Mouse (Mus musculus): Measurements from ENCODE around the gene Tyk2. TPM values are rescaled to one million over a fixed set of nuclear protein-coding genes. Genes with fewer than 3 reads are reported as not detected.

The Tyk2 gene
- total RNA-seq, 1 experiment = 16.8 TPM

DNA sequence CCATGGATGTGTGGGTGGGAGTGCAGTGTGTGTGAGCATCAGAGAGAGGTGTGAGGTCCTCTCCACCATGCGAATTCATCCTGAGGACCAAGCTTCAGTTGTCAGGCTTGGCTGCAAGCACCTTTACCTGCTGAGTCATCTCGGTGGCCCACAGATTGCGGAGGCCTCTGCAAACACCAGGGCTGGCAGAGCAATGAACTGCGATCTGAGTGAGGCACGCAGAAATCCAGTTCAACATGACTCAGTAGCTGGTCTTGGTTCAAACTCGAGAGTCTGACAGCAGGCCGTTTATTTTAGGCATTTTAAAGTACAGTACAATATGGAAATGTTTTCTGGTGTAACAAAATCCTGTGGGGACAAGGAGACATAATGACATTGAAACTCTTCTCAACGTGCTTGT is 33.2 kb downstream of the Tyk2 start:
- H3K4me3 ChIP-seq (ENCODE audit: insufficient read depth in 1 of 2, low read depth in 1 of 2, low read length in 2 of 2, poor library complexity in 1 of 2, severe bottlenecking in 1 of 2) = no peak overlapping the region
- peaks cover 0 to 15% of the 10 kb centered on the region in 2 experiments; a peak in 2 of 4 replicates for H3K4me1 ChIP-seq (ENCODE audit: control insufficient read depth in 2 of 2, insufficient read depth in 2 of 2, low read length in 2 of 2, poor library complexity in 1 of 2)
- in situ Hi-C loops (cut with MboI; ENCODE audit: low sequenced_read_pairs in 2 of 2, unreplicated experiment in 2 of 2) = no loop called here
- no peaks in the 10 kb centered on the region for H3K9me3 ChIP-seq (ENCODE audit: control insufficient read depth, insufficient read depth, low read depth, low read length)
- H3K36me3 ChIP-seq (ENCODE audit: control insufficient read depth, insufficient read depth, low read length, poor library complexity, severe bottlenecking) = peaks cover 3% of the 10 kb centered on the region; the same call in 1 of the 2 replicates
- no peak overlapping the region for H3K9ac ChIP-seq (ENCODE audit: insufficient read depth, low read depth, low read length, poor library complexity, severe bottlenecking)
- no peak for TF ChIP-seq HCFC1 (IDR thresholded peaks at IDR 0.05; ENCODE audit: borderline replicate concordance, insufficient read depth, low read length)
- no peak for TF ChIP-seq ZC3H11A (IDR thresholded peaks at IDR 0.05; ENCODE audit: borderline replicate concordance, low read depth, low read length)
- no peak for TF ChIP-seq CHD2 (IDR thresholded peaks at IDR 0.05; ENCODE audit: low read depth, low read length)
- TF ChIP-seq ZNF384 (IDR thresholded peaks at IDR 0.05; ENCODE audit: low read depth, low read length) = no peak
- TF ChIP-seq MAFK (IDR thresholded peaks at IDR 0.05; ENCODE audit: insufficient read depth, low read depth, low read length) = no peak
- H3K27ac ChIP-seq (ENCODE audit: insufficient read depth, low read depth, low read length, poor library complexity, severe bottlenecking) = no peak overlapping the region
- DNase-seq (ENCODE audit: low read depth, low spot score) = no peak

DNA sequence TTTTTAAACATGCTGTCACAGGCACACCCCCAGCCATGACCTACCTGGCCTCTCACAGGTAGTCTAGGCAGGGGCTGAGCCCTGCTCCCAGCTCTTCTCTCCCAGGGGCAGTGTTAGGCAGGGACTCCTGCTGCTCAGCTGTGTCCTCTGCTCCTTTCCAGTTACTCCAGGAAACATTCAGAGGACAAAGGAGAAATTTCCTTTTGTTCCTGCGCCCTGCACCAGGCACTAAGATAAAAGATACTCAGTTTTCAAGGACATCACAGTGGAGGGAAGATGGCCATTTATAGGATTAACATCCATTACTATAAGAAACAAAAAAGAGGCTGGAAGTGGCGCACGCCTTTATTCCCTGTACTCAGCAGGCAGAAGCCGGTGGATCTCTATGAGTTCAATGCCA is 35.1 kb downstream of the Tyk2 start:
- H3K36me3 ChIP-seq (ENCODE audit: control insufficient read depth, insufficient read depth, low read length, poor library complexity, severe bottlenecking) = peaks cover 3% of the 10 kb centered on the region; the same call in 1 of the 2 replicates
- no peak overlapping the region for H3K4me3 ChIP-seq (ENCODE audit: insufficient read depth in 1 of 2, low read depth in 1 of 2, low read length in 2 of 2, poor library complexity in 1 of 2, severe bottlenecking in 1 of 2)
- H3K4me1 ChIP-seq (ENCODE audit: control insufficient read depth in 2 of 2, insufficient read depth in 2 of 2, low read length in 2 of 2, poor library complexity in 1 of 2) = peaks cover 2 to 15% of the 10 kb centered on the region in 2 experiments; a peak in 3 of 4 replicates
- no peak overlapping the region for H3K27ac ChIP-seq (ENCODE audit: insufficient read depth, low read depth, low read length, poor library complexity, severe bottlenecking)
- H3K9ac ChIP-seq (ENCODE audit: insufficient read depth, low read depth, low read length, poor library complexity, severe bottlenecking) = no peak overlapping the region
- H3K9me3 ChIP-seq (ENCODE audit: control insufficient read depth, insufficient read depth, low read depth, low read length) = no peaks in the 10 kb centered on the region
- in situ Hi-C loops (cut with MboI; ENCODE audit: low sequenced_read_pairs in 2 of 2, unreplicated experiment in 2 of 2) = no loop called here
- no peak for TF ChIP-seq HCFC1 (IDR thresholded peaks at IDR 0.05; ENCODE audit: borderline replicate concordance, insufficient read depth, low read length)
- no peak for TF ChIP-seq ZC3H11A (IDR thresholded peaks at IDR 0.05; ENCODE audit: borderline replicate concordance, low read depth, low read length)
- TF ChIP-seq ZNF384 (IDR thresholded peaks at IDR 0.05; ENCODE audit: low read depth, low read length) = no peak
- no peak for TF ChIP-seq CHD2 (IDR thresholded peaks at IDR 0.05; ENCODE audit: low read depth, low read length)
- no peak for TF ChIP-seq MAFK (IDR thresholded peaks at IDR 0.05; ENCODE audit: insufficient read depth, low read depth, low read length)
- no peak for DNase-seq (ENCODE audit: low read depth, low spot score)

DNA sequence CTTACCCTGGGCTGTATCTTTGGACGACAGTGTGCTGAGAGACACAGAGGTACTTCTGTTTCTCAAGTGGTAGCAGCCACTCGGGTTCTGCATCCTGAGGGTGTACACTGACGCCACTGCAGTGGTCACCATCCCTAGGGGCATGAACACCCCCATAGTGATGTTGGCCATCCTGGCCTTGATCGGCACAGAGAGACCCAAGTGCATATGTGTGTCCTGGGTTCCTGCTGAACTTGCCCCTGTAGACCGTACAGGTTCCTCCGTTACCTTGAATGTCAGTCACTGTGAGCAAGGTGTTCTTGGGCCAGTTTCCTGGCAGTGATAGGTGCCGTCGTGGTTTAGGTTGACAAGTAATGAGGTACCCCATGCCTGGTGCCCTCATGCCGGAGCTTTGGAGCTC is 37.6 kb downstream of the Tyk2 start:
- no peak for DNase-seq (ENCODE audit: low read depth, low spot score)
- no peak for TF ChIP-seq MAFK (IDR thresholded peaks at IDR 0.05; ENCODE audit: insufficient read depth, low read depth, low read length)
- TF ChIP-seq ZNF384 (IDR thresholded peaks at IDR 0.05; ENCODE audit: low read depth, low read length) = no peak
- no peak for TF ChIP-seq HCFC1 (IDR thresholded peaks at IDR 0.05; ENCODE audit: borderline replicate concordance, insufficient read depth, low read length)
- TF ChIP-seq CHD2 (IDR thresholded peaks at IDR 0.05; ENCODE audit: low read depth, low read length) = no peak
- no peak for TF ChIP-seq ZC3H11A (IDR thresholded peaks at IDR 0.05; ENCODE audit: borderline replicate concordance, low read depth, low read length)
- in situ Hi-C loops (cut with MboI; ENCODE audit: low sequenced_read_pairs in 2 of 2, unreplicated experiment in 2 of 2) = no loop called here

DNA sequence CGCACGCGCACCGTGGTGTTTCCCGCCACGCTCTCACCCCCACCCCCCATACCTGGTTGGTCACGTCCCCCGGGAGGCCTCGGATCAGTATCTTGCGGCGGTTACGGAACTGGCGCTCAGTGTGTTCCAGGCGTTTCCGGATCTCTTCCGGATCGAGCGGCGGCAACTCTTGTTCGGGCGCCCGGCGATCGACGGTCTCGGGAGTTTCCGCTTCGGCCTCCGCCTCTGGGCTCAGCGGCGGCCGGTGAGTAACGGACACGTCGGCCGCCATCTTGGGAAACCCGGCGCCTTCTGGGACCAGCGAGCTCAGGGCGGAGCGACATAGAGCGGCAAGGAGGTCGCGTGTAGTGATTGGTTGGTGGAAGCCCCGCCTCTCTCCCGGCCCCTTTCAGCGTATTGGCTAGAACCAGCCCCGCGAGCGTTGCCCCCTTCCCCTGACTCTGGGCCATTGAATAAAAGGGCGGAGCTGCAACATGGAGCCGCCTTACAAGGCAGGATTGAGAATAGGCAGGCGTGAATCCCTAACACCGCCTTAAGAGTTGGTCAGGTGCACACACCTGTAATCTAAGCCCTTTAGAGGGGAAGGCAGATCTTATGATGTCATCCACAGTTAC is 39.2 kb downstream of the Tyk2 start, which contains the start of the genes Gm38431 and Raver1:
Gene Gm38431 (minus strand): TSS at position 291 of the 614 bp plus-strand sequence.
Gene Raver1 (minus strand): TSS at position 302 of the 614 bp plus-strand sequence.
- peaks cover 35% of the 10 kb centered on the region for H3K36me3 ChIP-seq (ENCODE audit: control insufficient read depth, insufficient read depth, low read length, poor library complexity, severe bottlenecking)
- TF ChIP-seq HCFC1 (IDR thresholded peaks at IDR 0.05; ENCODE audit: borderline replicate concordance, insufficient read depth, low read length) = peak; percentile 73; the same call in 1 of the 2 replicates
- TF ChIP-seq ZNF384 (IDR thresholded peaks at IDR 0.05; ENCODE audit: low read depth, low read length) = no peak
- no peak for TF ChIP-seq MAFK (IDR thresholded peaks at IDR 0.05; ENCODE audit: insufficient read depth, low read depth, low read length)
- peak; percentile 82 for TF ChIP-seq CHD2 (IDR thresholded peaks at IDR 0.05; ENCODE audit: low read depth, low read length)
- H3K4me3 ChIP-seq (ENCODE audit: insufficient read depth in 1 of 2, low read depth in 1 of 2, low read length in 2 of 2, poor library complexity in 1 of 2, severe bottlenecking in 1 of 2) = peak within 1 kb of the TSS; percentile 87 to 93
- peak; percentile 99 for DNase-seq (ENCODE audit: low read depth, low spot score)
- H3K9me3 ChIP-seq (ENCODE audit: control insufficient read depth, insufficient read depth, low read depth, low read length) = no peaks in the 10 kb centered on the region
- H3K27ac ChIP-seq (ENCODE audit: insufficient read depth, low read depth, low read length, poor library complexity, severe bottlenecking) = peak within 1 kb of the TSS; percentile 96
- H3K9ac ChIP-seq (ENCODE audit: insufficient read depth, low read depth, low read length, poor library complexity, severe bottlenecking) = peak within 1 kb of the TSS; percentile 98
- H3K4me1 ChIP-seq (ENCODE audit: control insufficient read depth in 2 of 2, insufficient read depth in 2 of 2, low read length in 2 of 2, poor library complexity in 1 of 2) = peaks cover 2 to 6% of the 10 kb centered on the region in 2 experiments; a peak in 3 of 4 replicates
- in situ Hi-C loops (cut with MboI; ENCODE audit: low sequenced_read_pairs in 2 of 2, unreplicated experiment in 2 of 2) = no loop called here

More for the DNA sequence above, 37.6 kb downstream of the Tyk2 start:
- peaks cover 2 to 6% of the 10 kb centered on the region in 2 experiments; a peak in 3 of 4 replicates for H3K4me1 ChIP-seq (ENCODE audit: control insufficient read depth in 2 of 2, insufficient read depth in 2 of 2, low read length in 2 of 2, poor library complexity in 1 of 2)
- peaks cover 25% of the 10 kb centered on the region for H3K36me3 ChIP-seq (ENCODE audit: control insufficient read depth, insufficient read depth, low read length, poor library complexity, severe bottlenecking)
- H3K27ac ChIP-seq (ENCODE audit: insufficient read depth, low read depth, low read length, poor library complexity, severe bottlenecking) = no peak overlapping the region
- H3K9ac ChIP-seq (ENCODE audit: insufficient read depth, low read depth, low read length, poor library complexity, severe bottlenecking) = no peak overlapping the region
- no peak overlapping the region for H3K4me3 ChIP-seq (ENCODE audit: insufficient read depth in 1 of 2, low read depth in 1 of 2, low read length in 2 of 2, poor library complexity in 1 of 2, severe bottlenecking in 1 of 2)
- H3K9me3 ChIP-seq (ENCODE audit: control insufficient read depth, insufficient read depth, low read depth, low read length) = no peaks in the 10 kb centered on the region
